Mouse (Mus musculus): ENCODE measurements around the gene Actr5. TPM values are rescaled to one million over a fixed set of nuclear protein-coding genes. Genes with fewer than 3 reads are reported as not detected.
A peak's percentile ranks its signal among the peaks of the same experiment; 100 is the strongest.

Actr5 gene
- polyA plus RNA-seq, 1 experiment from 2014 or later: 6.3 TPM

DNA sequence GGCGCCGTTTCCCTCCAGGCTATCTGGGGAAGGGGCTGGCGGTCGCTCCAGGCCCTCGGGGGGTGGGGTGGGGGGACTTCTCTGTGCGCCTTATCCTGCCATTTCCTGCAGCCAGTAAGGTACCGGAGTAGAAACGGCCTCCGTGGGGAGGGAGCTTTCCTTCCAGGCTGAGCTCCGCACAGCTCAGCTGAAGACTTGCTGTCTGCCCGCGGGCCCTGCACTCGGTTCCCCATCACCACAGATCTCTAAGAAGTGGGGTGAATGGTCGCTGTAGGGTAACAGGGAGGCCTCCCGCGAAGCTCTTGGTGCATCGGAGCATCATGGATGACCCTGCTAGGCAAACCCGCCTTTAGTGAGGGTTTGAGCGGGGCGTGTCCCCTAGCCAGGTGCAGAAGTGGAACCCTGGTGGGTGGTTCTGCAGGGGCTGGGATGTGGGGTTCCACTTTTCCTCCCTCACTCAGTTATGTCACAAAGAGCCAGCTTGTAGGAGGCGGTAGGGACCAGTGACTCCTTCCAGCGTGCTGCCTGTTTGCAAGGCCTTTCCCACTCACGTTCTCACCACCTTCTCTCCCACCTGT lies 43.8 kb downstream of the Actr5 start:
- Histone ChIP-seq H3K4me3 (replicated peaks) (peak overlapping the region; percentile 48), H3K36me3 (no peaks in the 10 kb centered on the region), H3K27me3 (peaks cover 64% of the 10 kb centered on the region), H3K9me3 (replicated peaks) (no peaks in the 10 kb centered on the region), H3K4me2 (peak overlapping the region; percentile 62), H3K27ac (no peak overlapping the region), H3K4me1 (replicated peaks) (peaks cover 20% of the 10 kb centered on the region), H3K9ac (no peak overlapping the region)
- no peak for ATAC-seq (ENCODE audit: low read depth)
- no peak for DNase-seq
- WGBS (ENCODE audit: insufficient replicate concordance): 10% methylated on average over 23 of the region's 23 CpGs

DNA sequence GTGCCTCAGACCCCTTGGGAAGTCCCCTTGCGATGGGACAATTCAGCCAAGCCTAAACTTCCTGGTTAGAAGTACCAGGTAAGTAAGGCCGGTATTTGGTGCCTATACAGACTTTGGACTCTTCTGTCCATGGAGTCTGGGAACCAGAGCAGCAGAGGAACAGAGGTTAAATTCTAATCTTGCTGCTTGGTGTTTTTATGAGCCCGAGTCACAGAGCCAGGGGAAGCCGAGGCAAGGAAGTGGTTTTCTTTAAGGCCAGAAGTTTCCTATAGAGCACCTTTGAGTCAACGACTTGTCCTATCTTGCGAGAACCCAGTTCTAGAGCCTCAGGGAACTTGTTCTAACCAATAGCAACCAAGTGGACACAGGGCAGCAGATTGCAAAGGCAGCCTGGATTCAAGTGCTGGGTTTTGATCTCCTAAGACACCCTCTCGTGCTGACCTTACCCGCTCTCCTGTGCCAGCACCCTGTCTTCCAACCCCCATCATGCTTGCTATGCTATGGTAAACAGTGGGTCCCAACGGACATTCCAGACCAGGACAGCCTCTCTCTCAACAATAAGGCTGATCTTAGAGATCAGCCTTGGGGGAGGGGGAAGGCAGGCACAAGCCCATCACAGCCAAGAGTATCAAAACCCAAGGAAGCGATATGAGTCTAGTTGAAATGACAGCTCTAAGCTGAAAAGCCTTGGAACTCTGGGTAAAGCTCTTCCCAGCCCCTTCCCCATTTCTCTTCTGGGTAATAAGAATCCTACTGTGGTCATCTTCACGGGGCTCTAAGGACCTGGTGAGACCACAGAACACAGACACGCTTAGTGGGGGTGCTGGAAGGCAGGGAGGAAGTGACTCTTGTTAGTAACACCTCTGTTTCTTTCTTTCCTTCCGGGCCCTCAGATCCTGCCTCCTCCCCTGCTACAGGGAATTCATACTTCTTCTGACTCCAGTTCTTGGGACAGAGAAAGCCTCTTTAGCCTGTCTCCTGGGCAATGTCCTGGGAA lies 44.8 kb downstream of the Actr5 start:
- ATAC-seq (ENCODE audit: low read depth) (no peak), DNase-seq (no peak)
- Histone ChIP-seq H3K4me1 (replicated peaks) (peaks cover 20% of the 10 kb centered on the region), H3K9me3 (replicated peaks) (no peaks in the 10 kb centered on the region), H3K9ac (no peak overlapping the region), H3K27me3 (peaks cover 64% of the 10 kb centered on the region), H3K4me2 (no peak overlapping the region), H3K36me3 (no peaks in the 10 kb centered on the region), H3K4me3 (replicated peaks) (no peak overlapping the region), H3K27ac (no peak overlapping the region)
- WGBS (ENCODE audit: insufficient replicate concordance): 25% methylated on average over 13 of the region's 13 CpGs

DNA sequence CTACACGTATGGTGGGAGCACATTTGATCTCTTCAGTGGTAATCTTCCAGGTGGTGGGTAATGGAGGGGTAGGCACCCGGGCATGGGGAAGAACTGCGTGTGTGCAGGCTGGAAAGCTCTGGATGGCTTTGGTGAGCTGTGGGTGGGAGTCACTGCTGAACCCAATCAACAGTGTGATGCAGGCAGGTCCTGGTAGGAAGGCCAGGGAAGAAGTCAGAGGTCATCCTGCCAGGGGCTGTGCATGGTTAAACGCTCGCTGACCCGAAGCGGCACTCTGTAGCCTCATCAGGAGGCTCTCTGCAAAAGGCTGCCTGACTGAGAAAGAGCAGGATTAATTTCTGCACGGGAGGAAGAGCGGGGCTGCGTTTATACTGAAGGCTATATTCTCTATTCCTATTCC lies 45.9 kb downstream of the Actr5 start:
- Histone ChIP-seq H3K9me3 (replicated peaks) (no peaks in the 10 kb centered on the region), H3K9ac (no peak overlapping the region), H3K27me3 (peaks cover 54% of the 10 kb centered on the region), H3K27ac (no peak overlapping the region), H3K4me3 (replicated peaks) (no peak overlapping the region), H3K4me1 (replicated peaks) (peaks cover 20% of the 10 kb centered on the region), H3K4me2 (no peak overlapping the region), H3K36me3 (no peaks in the 10 kb centered on the region)
- DNase-seq (no peak), ATAC-seq (ENCODE audit: low read depth) (no peak)
- WGBS (ENCODE audit: insufficient replicate concordance): 68% methylated on average over 10 of the region's 10 CpGs

DNA sequence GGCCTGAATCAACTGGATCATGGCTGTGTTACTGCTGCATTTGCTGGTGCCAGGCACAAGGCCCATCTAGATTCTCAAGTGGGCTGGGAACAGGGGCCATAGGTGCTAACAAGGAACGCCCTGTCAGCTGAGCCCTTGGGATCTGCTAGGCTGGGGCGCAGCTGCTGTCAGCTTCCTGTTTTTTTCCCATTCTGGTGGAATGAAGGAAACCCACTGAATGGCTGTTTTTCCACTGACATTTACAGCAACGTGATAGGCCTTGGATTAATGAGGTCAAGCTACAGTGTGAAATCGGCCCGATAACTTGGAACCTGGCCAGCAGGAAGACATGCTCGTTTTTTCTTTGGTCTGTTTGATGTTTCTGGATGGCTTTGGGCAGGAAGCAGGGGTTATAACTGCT lies 48.1 kb downstream of the Actr5 start:
- no peak for DNase-seq
- Histone ChIP-seq H3K4me1 (replicated peaks) (peaks cover 7% of the 10 kb centered on the region), H3K27me3 (peaks cover 32% of the 10 kb centered on the region), H3K9me3 (replicated peaks) (no peaks in the 10 kb centered on the region), H3K4me3 (replicated peaks) (no peak overlapping the region), H3K4me2 (no peak overlapping the region), H3K36me3 (no peaks in the 10 kb centered on the region), H3K27ac (no peak overlapping the region), H3K9ac (no peak overlapping the region)
- 36% methylated on average over 6 of the region's 6 CpGs for WGBS (ENCODE audit: insufficient replicate concordance)
- ATAC-seq (ENCODE audit: low read depth): peak; percentile 23; the same call in 1 of the 2 replicates

DNA sequence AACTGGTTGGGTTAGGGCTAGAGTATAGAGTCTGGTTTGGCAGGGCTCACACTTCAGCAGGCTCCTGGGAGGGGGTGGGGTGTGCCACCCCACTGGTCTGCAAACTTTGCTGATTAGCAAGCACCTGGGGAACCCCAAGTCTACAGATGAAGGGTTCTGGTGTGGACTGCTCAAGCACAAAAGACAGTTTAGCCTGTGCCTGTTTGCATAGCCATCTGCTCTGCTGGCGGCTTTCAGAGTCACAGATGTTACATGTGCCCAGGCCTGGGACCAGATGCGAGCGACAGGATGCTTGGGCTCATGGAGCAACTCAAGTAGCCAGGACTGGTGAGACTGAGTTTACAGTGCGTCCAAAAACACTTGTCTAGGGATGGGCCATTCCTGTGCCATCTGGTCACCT lies 48.8 kb downstream of the Actr5 start:
- Histone ChIP-seq H3K27me3 (peaks cover 25% of the 10 kb centered on the region), H3K4me3 (replicated peaks) (no peak overlapping the region), H3K27ac (no peak overlapping the region), H3K4me1 (replicated peaks) (peaks cover under 1% of the 10 kb centered on the region), H3K9ac (no peak overlapping the region), H3K36me3 (no peaks in the 10 kb centered on the region), H3K4me2 (no peak overlapping the region), H3K9me3 (replicated peaks) (no peaks in the 10 kb centered on the region)
- 65% methylated on average over 4 of the region's 4 CpGs for WGBS (ENCODE audit: insufficient replicate concordance)
- DNase-seq (no peak), ATAC-seq (ENCODE audit: low read depth) (no peak)

DNA sequence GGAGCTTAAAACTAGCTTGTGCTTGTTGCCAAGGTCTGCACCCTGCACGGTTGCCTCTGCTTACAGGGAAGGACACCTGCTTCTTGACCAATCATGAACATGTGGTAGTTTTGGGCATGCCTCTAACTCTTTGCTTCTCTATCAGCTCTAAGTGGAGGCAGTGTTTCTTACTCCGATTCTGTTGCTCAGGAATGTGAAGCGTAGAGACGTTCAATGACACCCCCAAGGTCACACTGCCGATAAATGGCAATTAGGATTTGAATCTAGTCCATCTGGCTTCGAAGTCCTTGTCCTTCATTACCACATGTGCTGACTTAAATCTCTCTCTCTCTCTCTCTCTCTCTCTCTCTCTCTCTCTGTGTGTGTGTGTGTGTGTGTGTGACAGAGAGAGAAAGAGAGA lies 49.4 kb downstream of the Actr5 start:
- DNase-seq (no peak), ATAC-seq (ENCODE audit: low read depth) (no peak)
- H3K4me1 ChIP-seq (replicated peaks): no peaks in the 10 kb centered on the region; the same call in 1 of the 2 replicates
- H3K36me3 ChIP-seq: no peaks in the 10 kb centered on the region
- H3K4me2 ChIP-seq: no peak overlapping the region
- H3K27me3 ChIP-seq: peaks cover 19% of the 10 kb centered on the region
- WGBS (ENCODE audit: insufficient replicate concordance): 66% methylated on average over 6 of the region's 6 CpGs
- no peak overlapping the region for H3K9ac ChIP-seq
- no peaks in the 10 kb centered on the region for H3K9me3 ChIP-seq (replicated peaks)
- H3K4me3 ChIP-seq (replicated peaks): no peak overlapping the region
- no peak overlapping the region for H3K27ac ChIP-seq

DNA sequence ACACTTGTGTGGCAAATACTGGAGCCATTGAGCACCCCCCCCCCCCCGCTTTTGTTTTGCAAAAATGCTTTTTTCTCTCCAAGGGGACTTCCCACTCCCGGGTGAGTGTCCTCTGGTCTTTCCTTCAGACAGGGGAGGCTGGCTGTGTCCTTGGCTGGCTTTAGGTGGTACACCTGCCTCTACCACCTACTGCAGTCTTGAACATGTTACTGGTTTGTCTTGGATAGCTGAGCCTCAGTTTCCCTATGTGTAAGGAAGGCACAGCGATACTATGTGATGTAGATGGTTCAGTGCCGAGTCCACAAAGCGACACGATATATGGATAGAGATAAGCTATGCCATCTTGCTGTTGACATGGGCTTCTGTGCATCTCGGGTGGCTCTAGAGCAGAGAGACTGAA lies 50.1 kb downstream of the Actr5 start:
- WGBS (ENCODE audit: insufficient replicate concordance): 68% methylated on average over 7 of the region's 7 CpGs
- Histone ChIP-seq H3K36me3 (no peaks in the 10 kb centered on the region), H3K9ac (no peak overlapping the region), H3K9me3 (replicated peaks) (no peaks in the 10 kb centered on the region), H3K4me3 (replicated peaks) (no peak overlapping the region), H3K4me1 (replicated peaks) (no peaks in the 10 kb centered on the region), H3K27ac (no peak overlapping the region), H3K4me2 (no peak overlapping the region), H3K27me3 (peaks cover 13% of the 10 kb centered on the region)
- DNase-seq (no peak), ATAC-seq (ENCODE audit: low read depth) (no peak)

DNA sequence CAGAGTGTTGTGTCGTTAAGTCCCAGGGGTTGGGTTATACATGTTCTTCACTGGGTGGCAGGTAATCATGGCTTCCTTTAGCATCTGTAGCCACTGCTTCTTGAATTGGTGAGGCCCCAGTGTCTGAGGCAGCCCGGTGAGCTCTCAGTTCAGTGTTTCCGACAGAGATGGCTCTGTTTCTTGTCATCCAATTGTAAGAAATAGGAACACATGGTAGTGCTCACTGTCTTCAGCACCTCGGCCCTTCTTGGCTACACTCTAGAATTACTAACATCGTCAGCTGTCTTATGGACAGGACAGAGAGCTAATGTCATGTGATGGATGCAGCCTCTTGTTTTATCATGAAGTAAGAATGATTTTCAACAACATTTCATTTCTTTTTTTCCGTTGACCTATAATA lies 50.5 kb downstream of the Actr5 start:
- DNase-seq (no peak), ATAC-seq (ENCODE audit: low read depth) (no peak)
- Histone ChIP-seq H3K9ac (no peak overlapping the region), H3K4me2 (no peak overlapping the region), H3K9me3 (replicated peaks) (no peaks in the 10 kb centered on the region), H3K27ac (no peak overlapping the region), H3K27me3 (peaks cover 9% of the 10 kb centered on the region), H3K4me1 (replicated peaks) (no peaks in the 10 kb centered on the region), H3K4me3 (replicated peaks) (no peak overlapping the region), H3K36me3 (no peaks in the 10 kb centered on the region)
- 66% methylated on average over 6 of the region's 6 CpGs for WGBS (ENCODE audit: insufficient replicate concordance)

DNA sequence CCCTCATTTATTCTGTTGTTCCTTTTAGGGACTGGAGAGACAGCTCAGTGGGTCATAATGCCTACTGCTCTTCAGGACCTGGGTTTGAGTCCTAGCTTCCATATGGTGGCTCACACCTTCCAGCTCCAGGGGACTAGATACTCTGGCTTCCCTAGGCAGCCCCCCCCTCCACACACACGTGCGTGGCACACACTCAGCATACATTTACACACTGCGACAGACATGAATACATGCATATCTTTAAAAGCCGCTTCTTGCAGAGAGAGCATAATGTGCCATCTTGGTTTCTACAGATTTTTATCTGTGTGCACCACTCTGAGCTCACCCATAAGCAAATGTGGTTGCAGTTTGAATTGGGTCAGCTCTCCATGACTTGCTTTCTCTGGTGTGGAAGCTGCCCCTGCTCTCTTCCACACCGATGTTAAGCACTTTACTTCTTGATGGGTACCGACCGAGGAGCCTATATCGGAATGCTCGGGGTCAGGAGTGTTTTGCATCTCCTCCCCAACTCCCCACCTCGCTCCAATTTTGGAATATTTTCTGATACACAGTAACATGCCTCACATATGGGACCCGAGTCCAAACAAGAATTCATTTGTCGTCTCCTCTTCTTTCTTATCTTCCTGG lies 51.3 kb downstream of the Actr5 start:
- Histone ChIP-seq H3K27ac (no peak overlapping the region), H3K9ac (no peak overlapping the region), H3K4me2 (no peak overlapping the region), H3K27me3 (no peaks in the 10 kb centered on the region), H3K4me1 (replicated peaks) (no peaks in the 10 kb centered on the region), H3K9me3 (replicated peaks) (no peaks in the 10 kb centered on the region), H3K36me3 (no peaks in the 10 kb centered on the region), H3K4me3 (replicated peaks) (no peak overlapping the region)
- ATAC-seq (ENCODE audit: low read depth): no peak
- DNase-seq: no peak
- 73% methylated on average over 12 of the region's 12 CpGs for WGBS (ENCODE audit: insufficient replicate concordance)

DNA sequence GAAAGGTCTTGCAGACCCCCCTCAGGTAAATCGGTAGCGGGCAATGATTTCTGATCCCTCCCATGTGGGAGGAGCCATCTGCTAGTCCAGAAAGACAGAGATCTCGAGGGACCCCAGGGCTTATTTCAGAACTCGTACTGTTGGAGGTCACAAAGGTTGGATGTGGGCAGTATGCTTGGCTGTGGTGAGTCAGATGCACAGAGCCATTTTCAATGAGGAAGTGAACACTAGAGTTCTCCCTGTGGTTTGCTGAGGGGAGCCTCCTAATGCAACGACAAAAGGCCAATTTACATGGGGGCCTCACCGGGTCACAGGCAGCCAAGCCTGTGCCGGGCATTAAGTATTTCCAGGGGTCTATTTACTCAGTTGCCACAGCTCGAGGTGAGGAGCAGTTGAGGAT lies 53.3 kb downstream of the Actr5 start:
- Histone ChIP-seq H3K4me1 (replicated peaks) (no peaks in the 10 kb centered on the region), H3K36me3 (no peaks in the 10 kb centered on the region), H3K9ac (no peak overlapping the region), H3K27me3 (no peaks in the 10 kb centered on the region), H3K4me2 (no peak overlapping the region), H3K4me3 (replicated peaks) (no peak overlapping the region), H3K9me3 (replicated peaks) (no peaks in the 10 kb centered on the region), H3K27ac (no peak overlapping the region)
- ATAC-seq (ENCODE audit: low read depth): no peak
- WGBS (ENCODE audit: insufficient replicate concordance): 31% methylated on average over 8 of the region's 8 CpGs
- no peak for DNase-seq

DNA sequence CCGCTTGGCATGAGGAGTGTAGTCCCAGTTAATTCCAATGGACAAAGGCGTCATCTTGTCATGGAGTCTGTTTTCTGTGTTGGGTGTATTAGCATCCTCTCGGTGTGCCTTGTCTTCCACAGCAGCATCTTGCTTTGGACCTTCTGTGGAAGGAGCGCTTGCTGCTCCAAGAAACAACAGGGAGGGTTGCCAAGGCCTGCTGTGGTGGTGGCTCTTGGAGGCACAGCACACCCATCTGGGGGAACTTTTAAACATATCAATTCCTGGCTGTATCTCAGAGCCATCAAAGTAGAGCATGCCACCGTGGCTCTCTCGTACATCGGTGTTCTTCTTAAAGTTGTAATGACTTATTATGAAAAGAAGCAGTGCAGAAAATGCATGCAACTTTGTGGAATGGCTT lies 54.4 kb downstream of the Actr5 start:
- DNase-seq: no peak
- H3K4me3 ChIP-seq (replicated peaks): no peak overlapping the region
- no peaks in the 10 kb centered on the region for H3K27me3 ChIP-seq
- no peaks in the 10 kb centered on the region for H3K9me3 ChIP-seq (replicated peaks)
- H3K27ac ChIP-seq: no peak overlapping the region
- no peak overlapping the region for H3K9ac ChIP-seq
- WGBS (ENCODE audit: insufficient replicate concordance): 75% methylated on average over 7 of the region's 7 CpGs
- H3K4me1 ChIP-seq (replicated peaks): no peaks in the 10 kb centered on the region
- H3K4me2 ChIP-seq: no peak overlapping the region
- no peak for ATAC-seq (ENCODE audit: low read depth)
- H3K36me3 ChIP-seq: no peaks in the 10 kb centered on the region

Measured in liver, embryonic 13.5 days (tissue).